Mouse (Mus musculus) megakaryocyte progenitor cell, adult 5-6 weeks (primary cell): ENCODE results near the gene Fkbp2. TPM values are rescaled to one million over a fixed set of nuclear protein-coding genes. Genes with fewer than 3 reads are reported as not detected.

ENCODE experiments used
- ATAC-seq: replicated peaks from 2 replicates; pipeline ENCODE4 v1.8.0; 2016; ENCODE audit warnings: mild to moderate bottlenecking, moderate TSS enrichment, inconsistent platforms; ENCODE audit not compliant: poor library complexity
- total RNA-seq, 2 experiments: library from RNA; stranded (forward) in 1 of 2; stranded (reverse) in 1 of 2; fragments of 157-497, 149-512 nt in 1 of 2; fragments of 200-1000 nt in 1 of 2; gene quantifications; 2 replicates each; pipeline versions ENCODE4 v1.2.3 to v1.2.4; 2015 to 2017

Fkbp2 gene
- total RNA-seq, 2 experiments from 2014 or later, result 123 to 176 TPM

DNA sequence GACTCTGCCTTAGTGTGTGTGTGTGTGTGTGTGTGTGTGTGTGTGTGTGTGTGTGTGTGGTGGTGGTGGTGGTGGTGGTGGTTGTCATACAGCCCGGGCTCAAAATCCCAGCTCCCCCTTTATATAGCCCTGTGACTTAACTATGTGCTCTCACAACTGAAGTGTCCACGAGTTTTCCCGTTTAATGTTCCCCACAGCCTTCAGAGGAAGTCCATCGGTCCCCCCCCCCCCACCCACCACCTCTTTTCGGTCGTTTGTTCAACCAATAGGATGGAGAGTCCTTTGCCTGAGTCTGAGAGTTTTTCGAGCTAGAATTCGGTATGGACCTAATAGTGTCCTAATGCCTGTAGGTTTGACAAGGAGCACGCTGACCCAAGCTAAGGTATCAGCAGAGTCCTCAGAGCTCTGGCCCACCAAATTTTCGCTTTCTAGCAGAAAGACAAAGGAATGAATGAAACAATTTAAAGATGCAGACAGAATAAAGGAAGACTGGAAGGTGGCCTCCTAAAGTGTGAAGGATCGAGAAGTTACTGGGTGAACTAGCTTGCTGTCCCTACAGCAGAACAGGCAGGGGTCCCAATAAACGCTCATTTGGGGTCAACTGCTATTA lies 6.6 kb downstream of the Fkbp2 start:
- ATAC-seq, result no peak

DNA sequence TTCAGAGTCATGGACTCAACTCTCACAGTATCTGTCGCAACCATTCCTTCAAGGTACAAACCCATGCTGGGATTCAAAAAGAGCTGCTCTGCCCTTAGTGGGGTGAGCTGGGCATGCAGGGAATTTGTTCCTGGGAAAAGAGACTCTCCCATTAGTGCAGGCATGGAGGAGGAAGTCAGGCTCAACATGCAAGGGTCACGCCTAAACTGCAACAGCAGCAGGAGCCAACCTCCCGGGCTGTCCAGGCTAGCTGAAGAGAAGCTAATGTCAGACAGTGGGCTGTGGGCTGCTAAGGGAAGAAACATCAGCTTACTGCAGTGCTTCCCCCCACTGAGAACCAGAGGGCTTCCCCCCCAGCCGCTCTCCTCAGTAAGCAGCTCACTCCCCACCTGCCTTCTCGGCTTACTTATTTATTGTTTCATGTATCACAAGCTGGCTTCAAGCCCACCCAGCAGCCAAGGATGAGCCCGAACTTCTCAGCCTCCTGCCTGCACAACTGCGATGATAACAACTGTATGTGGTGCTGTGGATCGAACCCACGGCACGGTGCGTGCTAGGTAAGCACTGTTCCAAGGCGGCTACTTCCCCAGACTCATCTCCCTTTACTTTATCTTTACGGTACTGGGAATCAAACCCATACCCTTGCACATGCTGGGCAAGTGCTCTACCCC lies 7.9 kb downstream of the Fkbp2 start:
- ATAC-seq, result no peak

DNA sequence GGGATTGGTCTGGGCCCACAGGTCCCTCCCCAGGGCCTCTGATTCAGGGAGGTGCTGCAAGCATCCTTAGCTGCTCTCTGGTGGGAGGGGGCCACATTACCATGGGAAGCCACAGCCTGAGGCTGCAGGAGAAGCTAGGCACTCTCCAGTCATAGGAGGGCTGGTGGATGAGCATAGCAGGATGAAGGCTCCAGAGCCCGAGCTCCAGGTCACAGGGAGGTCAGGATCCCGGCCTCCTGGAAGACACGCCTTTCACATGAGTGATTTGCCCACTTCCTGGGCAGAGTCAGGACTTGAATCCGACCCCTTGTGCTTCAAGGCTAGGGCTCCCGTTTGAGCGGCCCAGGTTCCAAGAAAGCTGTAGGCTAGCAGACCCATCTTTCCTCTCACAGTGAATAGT lies 8.7 kb downstream of the Fkbp2 start:
- no peak for ATAC-seq

DNA sequence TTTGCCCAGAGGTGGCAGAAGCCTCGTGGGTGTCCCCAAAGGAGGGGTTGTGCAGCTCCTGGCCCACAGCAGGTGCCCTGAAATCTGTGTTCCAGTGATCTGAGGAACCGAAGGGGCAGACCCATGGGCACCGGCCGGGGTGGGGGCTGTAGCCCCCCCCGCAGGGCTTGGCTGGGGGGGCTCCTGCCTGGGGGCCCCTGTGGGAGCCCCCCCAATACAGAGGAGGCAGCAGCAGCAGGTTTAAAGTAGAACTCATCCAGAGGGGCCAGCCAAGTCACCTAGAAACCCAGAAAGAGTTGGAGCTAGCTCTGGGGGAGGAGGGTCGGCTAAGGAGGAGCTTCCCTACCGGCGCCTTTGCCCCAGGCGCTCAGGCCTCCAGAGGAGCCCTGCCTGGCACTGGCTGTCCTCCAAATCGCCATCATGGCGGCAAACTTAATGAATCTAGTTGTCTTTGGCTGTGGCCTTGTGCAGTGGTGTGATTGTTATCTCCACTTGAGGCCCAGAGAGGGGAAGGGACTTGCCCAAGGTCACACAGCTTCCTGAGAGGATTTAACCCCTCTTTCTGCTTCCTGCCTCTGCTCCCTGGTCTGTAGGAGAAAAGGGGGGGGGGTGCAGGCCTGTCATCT lies 9.7 kb downstream of the Fkbp2 start:
- no peak for ATAC-seq

DNA sequence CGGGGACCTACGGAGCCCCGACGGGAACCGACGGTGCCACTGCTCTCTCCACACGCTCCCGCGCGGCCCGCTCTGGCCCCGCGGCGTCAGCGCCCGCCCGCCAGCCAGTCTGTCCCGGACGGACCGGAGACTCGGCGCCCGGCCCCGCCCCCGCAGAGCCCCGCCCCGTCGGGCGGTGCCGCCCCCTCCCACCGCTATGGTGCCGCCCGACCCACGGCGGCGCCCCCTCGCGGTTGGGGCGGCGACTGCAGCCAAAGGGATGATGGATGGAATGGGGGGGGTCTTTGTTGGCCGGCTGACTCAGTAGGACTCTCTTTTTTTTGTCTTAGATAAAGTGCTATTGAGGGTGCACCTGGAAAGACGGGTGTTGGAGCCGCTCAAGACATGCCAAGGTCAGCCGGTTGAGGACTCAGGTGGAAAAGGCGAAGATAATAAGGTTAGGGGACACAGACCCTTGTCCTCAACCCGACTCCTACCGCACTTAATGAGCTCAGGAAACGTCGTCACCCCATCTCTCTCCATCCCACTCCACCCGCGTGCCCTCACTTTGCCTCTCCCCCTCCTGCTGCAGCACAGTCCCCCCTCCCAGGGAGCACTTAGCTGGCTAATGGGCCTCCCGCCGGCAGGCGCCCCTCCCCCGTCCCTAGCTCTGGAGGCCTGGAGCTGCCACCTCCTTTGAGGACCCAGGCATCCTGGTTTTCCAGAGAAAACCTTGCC lies 10.5 kb downstream of the Fkbp2 start:
- peak; percentile 51 for ATAC-seq

DNA sequence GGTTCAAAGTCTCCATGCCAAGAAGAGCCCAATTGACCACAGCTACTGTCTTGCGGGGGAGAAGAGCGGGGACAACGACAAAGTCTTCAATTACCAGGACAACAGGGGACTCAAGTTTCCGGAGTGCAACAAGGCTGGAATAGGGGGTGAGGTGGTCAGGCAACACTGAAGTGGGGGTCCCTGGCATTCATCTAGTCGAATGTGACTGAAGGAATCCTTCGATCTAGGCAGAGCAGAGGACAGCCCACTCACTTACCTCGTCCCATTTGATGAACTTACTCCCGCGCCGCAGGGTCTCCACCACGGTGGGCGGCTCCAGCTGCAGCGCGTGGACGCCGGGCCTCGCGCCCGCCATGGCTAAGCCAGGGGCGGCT lies 11.0 kb downstream of the Fkbp2 start:
- no peak for ATAC-seq

DNA sequence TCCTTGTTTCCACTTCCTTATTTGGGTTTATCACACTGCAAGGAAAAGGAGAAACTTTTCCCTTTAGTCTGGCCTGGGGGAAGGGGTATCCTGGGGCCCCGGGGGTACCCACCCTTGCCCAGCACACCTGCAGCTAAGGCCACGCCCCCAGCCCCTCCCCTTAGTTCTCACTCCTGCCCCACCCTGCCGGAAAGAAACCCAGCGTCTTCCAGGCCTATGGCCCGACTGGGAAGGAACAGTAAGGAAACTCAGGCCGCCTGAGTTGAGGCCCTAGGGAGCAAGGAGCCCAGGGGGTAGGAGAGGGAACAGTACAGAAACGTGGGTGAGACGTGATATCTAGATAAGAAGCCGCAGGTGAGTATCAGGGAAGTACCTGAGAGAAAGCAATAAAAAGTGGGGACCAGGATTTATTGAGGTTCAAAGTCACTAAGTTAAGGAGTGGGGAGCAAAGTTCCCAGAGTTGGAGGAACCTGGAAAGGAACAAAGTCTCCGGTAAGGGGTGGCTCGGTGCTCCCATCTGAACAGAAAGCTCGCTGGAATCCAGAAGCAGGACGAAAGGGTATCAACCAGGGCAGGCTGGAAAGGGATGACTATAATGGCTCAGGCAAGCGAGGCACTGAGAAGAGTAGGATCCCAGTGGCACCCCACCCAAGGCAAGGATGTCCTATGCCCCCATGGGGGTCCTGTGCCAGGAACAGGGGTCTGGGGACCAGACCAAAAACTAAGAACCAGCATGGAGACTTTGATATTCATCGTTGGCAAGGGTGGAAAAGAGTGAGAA lies 11.6 kb downstream of the Fkbp2 start:
- ATAC-seq, result no peak

DNA sequence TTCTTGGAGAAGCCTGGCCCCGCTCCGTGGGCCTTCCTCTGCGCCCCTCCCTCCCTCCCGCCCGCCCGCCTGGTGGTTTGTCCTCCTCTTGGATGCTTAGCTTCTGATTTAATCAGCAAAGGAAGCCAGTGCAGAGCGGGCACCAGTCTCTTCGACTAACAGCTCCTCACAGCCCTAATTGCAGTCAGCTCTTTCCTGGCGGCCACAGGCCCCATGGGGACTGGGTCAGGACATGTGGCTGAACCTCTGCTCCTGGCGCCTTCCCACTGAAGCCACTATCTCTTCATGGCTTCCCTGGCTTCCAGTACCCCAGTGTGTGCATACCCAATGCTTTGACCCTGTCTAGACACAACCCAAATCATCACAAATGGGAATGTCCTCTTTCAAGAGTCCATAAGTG lies 23.8 kb downstream of the Fkbp2 start:
- no peak for ATAC-seq

DNA sequence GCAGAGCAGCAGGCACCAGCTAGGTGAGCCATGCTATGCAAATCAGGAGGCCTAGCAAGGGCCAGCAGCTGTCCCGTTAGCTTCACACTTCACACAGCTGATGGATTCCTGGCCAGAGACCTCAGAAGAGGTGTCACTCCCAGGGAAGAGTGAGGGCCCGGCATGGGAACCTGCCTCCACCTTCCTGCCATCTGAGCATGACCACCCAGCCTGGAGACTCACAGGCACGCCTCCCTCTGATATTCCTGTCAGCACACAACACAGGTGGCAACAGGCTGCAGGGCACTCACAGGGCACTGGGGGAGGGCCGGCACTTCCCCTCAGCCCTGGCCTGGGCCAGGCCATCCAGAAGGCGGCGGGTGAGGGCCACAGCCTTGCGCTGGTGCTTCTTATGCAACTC lies 24.9 kb downstream of the Fkbp2 start:
- no peak for ATAC-seq

DNA sequence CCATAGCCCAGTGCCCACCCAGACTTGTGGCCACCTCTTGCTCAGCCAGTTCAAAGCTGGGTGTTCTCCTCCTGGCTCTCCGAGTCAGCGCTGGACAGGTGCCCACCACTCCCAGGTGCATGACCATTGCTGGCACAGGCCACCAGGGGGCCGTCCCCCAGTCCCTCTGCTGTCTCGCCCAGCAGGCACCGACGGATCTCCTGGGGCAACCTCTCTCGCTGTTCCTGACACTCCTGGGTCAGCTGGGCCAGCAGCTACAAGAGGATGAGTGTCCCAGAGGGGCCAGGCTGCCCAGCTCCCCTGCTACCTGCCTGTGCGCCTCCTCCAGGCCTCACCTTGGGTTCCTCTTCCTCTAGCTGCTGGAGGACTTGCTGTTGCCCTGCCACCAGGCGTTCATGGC lies 26.3 kb downstream of the Fkbp2 start:
- ATAC-seq, result no peak

DNA sequence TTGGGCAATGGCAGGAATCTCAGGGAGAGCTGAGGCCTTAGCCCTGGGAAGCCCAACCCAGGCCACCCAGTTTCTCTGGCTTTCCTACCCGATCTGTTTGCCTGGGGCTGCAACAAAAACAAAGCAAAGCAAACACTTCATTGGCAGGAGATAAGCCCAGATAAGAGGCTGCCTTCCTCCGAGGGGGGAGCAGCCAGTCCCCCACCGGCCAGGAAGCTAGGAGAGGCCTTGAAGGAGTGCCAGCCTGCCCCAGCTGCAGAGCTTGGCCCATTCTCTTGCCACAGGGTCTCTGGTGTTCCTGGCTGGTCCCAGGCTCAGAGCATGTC lies 27.6 kb downstream of the Fkbp2 start:
- no peak for ATAC-seq

DNA sequence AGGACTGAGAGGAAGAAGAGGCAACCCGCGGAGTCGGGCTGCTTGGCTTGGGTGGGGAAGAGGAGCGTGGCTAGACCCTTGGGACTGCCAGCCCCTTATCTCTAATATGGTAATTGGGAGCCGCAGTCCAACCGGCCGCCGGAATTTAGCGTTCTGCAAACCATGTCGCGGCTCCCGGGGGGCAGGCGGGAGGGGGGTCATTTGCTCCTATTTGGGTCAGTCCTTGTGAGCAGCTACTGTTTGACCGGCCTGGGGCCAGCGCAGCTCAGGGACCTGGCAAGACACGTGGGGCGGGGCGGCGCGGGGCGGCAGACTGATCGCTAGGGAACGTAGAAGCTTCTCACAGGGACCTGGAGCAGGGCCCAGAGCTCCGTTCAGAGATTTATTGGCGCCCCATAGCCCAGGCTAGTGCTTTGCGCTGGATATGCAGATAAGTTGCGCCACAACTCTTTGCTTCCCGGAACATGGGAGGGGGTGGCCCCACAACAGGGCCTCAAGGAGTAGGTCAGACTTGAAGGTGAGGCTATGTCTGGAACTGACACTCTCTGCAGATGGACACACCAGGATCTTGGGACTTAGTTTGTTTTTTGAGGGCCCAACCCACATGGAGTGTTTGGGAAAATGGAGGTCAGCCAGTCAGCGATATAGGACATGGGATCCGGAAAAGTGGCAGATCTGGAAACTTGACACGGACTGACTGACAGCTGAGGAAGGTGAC lies 28.1 kb downstream of the Fkbp2 start:
- peak; percentile 40 for ATAC-seq

DNA sequence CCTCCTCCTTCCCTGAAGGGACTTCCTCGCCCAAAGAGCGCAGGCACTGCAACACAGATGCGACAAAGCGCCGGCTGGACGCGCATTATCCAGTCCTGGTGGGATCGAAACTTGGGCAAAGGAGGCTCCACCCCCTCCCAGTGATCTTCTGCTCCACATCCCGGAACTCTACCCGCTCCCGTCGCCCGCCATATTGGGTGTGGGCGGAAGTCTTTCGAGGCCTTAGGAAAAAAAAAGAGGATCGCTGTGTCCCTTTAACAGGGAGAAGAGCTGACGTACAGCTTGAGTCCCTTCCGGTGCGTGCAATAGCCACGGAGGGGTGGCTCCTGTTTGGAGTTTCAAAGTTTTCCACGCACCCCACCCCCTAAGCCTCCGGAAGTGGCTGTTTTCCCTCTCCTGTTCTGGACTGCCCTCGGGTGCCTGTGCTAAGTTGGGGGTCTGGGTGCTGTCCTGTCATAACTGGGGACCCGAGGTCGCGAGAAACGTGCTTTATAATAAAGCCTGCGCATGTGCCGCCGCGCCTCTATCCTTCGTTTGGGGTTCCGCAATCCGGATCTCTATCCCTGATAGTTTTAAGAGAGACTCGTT lies 28.8 kb downstream of the Fkbp2 start:
- ATAC-seq, result peak; percentile 75

DNA sequence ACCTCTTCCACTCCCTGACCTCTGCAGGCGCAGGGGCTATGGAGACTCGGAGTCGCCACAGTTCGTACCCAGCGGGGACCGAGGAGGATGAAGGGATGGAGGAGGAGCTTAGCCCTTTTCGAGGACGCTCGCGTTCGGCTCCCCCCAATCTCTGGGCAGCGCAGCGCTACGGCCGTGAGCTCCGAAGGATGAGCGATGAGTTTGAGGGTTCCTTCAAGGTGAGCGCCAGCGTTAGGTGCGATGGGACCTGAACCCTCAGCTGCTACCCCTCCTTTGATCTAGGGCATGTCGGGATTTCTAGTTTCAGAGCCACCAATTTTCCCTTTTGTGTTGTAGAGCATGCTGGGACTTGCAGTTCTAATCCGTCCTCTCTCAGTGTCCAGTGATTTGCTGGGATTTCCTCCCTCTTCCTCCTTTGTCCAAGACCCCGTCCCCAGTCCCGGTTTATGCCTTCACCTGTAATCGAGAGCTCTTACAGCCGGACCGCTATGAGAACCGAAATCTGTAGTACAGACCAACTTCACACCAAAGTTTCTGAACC lies 29.6 kb downstream of the Fkbp2 start:
- 0 out of 2 replicates have a peak, but pooled peaks have one; percentile 12 for ATAC-seq

DNA sequence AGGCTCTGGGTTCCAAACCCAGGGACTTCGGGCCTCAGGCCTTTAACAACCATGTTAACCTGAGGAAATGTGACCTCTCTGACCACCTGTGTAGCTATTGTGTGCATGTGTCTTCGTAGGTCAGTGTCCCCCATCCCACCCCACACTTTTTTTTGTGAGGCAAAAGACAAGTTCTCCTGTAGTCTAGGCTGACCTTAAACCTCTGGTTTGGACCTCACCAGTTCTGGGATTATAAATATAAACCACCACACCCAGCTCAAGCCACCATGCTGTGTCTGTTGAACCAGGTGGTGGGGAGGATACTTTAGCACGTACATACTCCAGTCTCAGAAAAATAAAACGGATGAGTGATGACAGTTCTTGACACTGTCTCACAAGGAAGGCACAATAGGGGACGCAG lies 30.4 kb downstream of the Fkbp2 start:
- no peak for ATAC-seq

DNA sequence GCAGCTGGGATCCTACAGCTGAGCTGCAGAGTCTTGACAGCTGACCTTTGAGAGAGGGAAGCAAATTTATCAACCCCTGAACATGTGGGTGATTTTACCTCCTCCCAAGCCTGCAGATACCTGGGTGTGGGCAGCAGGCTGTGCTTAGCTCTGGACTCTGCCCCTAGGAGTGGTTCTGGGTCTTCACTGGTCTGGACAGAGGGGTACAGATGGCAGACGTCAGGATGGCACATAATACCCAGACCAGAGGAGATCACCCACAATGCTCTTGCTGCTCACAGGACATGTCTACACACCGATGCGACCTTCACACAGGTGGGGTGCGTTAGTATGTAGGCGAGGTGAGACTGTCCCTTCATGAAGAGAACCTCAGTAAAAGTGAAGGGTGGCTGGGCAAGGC lies 30.8 kb downstream of the Fkbp2 start:
- no peak for ATAC-seq

DNA sequence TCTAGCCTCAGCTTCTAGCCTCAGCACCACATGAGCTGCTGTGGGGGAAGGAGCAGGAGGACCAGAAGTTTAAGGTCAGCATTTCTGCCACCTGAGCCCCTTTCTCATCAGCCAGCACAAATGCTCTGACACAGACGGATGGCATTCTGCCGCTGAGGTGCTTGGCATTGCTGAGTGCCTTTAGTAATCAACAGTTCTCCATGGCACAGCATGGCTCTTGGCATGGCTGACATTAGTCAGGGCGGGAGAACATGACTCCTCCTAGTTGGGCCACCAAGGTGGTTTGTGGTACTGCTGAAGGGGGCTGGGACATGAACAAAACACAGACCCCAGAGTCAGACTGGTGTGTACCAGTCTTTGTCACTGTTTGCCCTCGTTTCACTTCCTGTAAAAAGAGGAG lies 32.1 kb downstream of the Fkbp2 start:
- no peak for ATAC-seq

DNA sequence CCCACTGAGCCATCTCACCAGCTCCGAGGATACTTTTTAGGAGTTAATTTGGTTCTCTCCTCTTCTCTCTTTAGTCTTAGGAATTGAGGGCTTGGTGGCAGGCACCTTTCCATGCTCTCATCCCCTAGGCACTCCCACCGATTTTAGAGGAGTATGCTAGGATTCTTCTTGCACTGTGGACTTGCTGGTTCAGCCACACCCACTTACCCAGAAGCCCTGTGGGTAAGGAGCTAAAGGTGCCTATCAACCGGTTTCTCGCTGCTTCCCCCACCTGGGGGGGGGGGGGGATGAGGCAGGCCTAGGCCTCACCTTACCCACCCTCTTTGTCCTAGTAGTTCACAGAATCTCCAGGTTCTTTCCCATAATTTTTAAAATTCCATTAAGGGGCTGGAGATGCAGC lies 32.6 kb downstream of the Fkbp2 start:
- ATAC-seq, result no peak

DNA sequence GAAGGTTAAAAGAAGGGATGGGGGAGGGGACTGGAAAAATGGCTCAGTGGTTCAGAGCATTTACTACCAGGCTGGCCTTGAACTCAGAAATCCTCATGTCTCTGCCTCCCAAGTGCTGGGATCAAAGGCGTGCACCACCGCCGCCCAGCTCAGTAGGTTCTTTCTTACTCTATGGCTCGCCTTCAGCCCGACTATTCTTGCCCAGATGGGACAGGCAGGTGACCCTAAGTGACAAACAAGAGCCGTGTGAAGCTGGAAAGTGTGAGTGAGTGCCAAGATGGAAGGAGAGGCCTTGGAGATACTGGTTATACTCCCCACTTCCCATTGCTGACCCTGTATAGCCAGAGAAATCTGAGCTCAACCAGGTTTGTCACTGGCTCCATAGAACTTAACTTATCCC lies 36.6 kb downstream of the Fkbp2 start:
- no peak for ATAC-seq

DNA sequence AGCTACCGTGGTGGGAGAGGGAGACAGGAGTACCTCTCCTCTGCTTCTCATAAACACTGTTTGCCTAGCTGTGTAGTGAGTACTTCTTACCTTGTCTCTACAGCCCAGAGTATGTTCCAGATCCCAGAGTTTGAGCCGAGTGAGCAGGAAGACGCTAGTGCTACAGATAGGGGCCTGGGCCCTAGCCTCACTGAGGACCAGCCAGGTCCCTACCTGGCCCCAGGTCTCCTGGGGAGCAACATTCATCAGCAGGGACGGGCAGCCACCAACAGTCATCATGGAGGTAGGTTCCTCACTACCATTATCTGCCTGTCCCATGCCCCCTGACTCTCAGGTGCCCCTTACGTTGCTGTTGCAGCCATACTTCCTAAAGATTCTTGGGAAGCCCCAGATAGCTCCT lies 37.5 kb downstream of the Fkbp2 start:
- no peak for ATAC-seq
